Mouse (Mus musculus) ES-E14 (cell line): ENCODE data around the gene Zan.

ENCODE experiments used
- CHD2 ChIP-seq: IDR thresholded peaks from 2 replicates; pipeline ENCODE4 v1.6.1; 2014; ENCODE audit warnings: mild to moderate bottlenecking, low read depth, low read length, inconsistent platforms
- HCFC1 ChIP-seq: IDR thresholded peaks from 2 replicates; pipeline ENCODE4 v1.6.1; 2012; ENCODE audit warnings: low read length, inconsistent platforms, borderline replicate concordance; ENCODE audit not compliant: insufficient read depth
- MAFK ChIP-seq: IDR thresholded peaks from 2 replicates; pipeline ENCODE4 v1.6.1; 2014; ENCODE audit warnings: mild to moderate bottlenecking, low read depth, low read length, inconsistent platforms; ENCODE audit not compliant: insufficient read depth
- ZC3H11A ChIP-seq: IDR thresholded peaks from 2 replicates; pipeline ENCODE4 v1.6.1; 2012; ENCODE audit warnings: low read depth, mild to moderate bottlenecking, inconsistent platforms, low read length, borderline replicate concordance
- ZNF384 ChIP-seq: IDR thresholded peaks from 2 replicates; pipeline ENCODE4 v1.6.1; 2012; ENCODE audit warnings: low read depth, low read length, inconsistent platforms

DNA sequence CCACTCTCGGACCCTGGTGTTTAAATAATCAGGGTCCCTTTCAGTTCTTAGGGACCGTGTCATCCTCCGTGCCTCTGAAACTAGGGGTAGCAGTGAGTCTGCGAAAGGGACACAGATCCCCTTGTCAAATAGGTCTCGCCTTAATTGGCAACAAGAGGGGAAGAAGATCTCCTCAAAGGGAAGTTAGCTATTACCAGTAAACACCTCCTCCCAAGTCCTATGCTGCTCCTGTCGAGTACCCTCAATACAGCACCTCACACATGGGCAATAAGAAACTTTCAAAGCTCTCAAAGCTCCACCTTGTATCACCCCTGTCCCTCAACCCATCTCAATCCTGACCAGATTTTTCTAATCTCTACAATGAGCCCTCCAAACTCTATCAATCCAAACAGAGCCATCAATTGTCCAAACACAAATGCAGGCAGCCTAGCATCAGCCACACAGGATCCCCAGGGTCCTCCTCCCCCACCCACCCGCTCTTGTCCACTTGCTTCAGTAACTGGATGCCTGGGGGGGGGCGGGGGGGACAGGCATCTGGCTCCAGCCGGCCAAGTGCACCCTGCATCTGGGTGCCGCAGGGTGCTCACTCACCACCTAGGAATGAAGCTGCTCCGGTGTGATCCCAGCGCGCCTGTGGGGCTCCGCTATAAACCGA lies 143.9 kb downstream of the Zan start:
- TF ChIP-seq ZNF384 (no peak), MAFK (no peak), HCFC1 (no peak), CHD2 (no peak), ZC3H11A (no peak)
